Mouse (Mus musculus) ovary, adult 10 weeks (tissue): ENCODE data around the gene Pcdh7. TPM values are rescaled to one million over a fixed set of nuclear protein-coding genes. Genes with fewer than 3 reads are reported as not detected.

Experiments used
- polyA plus RNA-seq: library from polyadenylated mRNA; stranded (reverse); fragments of 350-450 nt; fragmentation: Illumina TruSeq; extraction: RNeasy Lipid Tissue Mini Kit (QIAGEN cat#74804); gene quantifications from one replicate; pipeline ENCODE4 v1.2.3, GENCODE M21; 2014

Pcdh7 gene
- 87.1 TPM for polyA plus RNA-seq

DNA sequence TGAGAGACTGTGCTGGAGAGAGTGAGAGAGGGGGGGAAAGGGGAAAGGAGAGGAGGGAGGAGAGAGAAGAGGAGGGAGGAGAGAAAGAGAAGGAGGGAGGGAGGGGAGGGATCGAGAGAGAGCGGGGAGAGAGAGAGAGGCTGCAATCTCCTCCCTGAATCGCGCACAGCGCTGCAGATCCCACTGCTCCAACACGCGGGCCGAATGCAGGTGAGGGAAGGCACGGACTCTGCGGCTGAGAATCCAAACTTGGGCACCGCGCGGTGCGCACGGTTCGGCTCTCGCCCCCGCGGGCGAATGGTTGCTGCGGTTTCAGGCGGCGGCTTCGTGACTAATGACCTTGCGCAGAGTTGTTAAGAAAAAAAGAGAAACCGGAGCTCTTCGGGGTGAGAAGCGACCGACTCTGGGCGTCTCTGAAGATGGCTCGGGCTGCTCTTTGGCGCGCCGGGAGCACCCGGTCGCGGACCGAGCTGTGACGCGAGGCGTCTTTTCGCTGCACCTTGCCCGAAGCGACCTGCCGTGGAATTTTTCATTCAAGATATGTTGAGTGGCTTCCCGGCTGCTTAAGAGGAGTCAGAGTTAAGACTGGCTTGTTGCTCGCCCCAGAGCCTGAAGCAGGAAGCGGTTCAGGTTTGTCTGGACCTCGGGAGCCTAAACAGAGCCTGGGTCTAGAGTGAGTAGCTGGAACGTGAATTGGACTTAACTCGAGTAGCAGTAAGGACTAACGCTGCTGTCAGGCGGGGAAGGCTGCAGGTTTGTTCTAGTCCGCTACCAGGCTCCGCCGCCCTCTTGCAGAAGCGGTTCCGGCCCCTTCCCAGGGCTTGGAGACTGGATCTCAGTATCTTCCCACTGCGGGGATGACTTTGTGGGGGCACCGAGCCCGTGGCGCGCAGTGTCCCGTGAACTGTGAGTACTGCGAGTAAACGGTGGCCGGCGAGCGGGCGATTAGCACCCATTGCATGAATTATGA lies at the start of gene Pcdh7:
Gene Pcdh7 (plus strand): TSS at position 62 of the 970 bp plus-strand sequence.

